Mouse (Mus musculus) adrenal gland, postnatal 14 days (tissue): ENCODE measurements at regions not wholly inside any gene's neighbourhood (a gene's known extent, or its start where the extent isn't known, plus 50 kb on each side); places are given as distances from the start of the nearest gene placed in this dataset.

Experiments
- DNase-seq: peaks from one replicate; pipeline ENCODE4 v3.0.0; 2021; ENCODE audit warnings: mixed read lengths

GRCm38 (mm10) chr15:60762071-60762470, 91.5 kb downstream of the Fam84b start:
- DNase-seq = peak; percentile 24

- peak; percentile 81 for DNase-seq
These were observed 93.6 kb downstream of the Fam84b start for GRCm38 (mm10) chr15:60760015-60760437.

- no peak for DNase-seq
These were observed 99.3 kb downstream of the Fam84b start for GRCm38 (mm10) chr15:60754246-60754645.

- DNase-seq = no peak
These were observed 114.0 kb downstream of the Fam84b start for GRCm38 (mm10) chr15:60739598-60739997.

- DNase-seq = no peak
These were observed 115.3 kb downstream of the Fam84b start for GRCm38 (mm10) chr15:60738258-60738657.

- no peak for DNase-seq
These were observed 121.2 kb downstream of the Fam84b start for GRCm38 (mm10) chr15:60732416-60732815.

GRCm38 (mm10) chr15:60728754-60729153, 124.8 kb downstream of the Fam84b start:
- no peak for DNase-seq

- no peak for DNase-seq
These were observed 125.2 kb downstream of the Fam84b start for GRCm38 (mm10) chr15:60728337-60728736.

- no peak for DNase-seq
These were observed 134.2 kb downstream of the Fam84b start for GRCm38 (mm10) chr15:60719332-60719731.

- no peak for DNase-seq
These were observed 144.9 kb downstream of the Fam84b start for GRCm38 (mm10) chr15:60708678-60709077.

- DNase-seq = no peak
These were observed 147.6 kb downstream of the Fam84b start for GRCm38 (mm10) chr15:60706009-60706408.

GRCm38 (mm10) chr15:60701273-60701672, 152.3 kb downstream of the Fam84b start:
- no peak for DNase-seq

GRCm38 (mm10) chr15:60694746-60695145, 158.8 kb downstream of the Fam84b start:
- no peak for DNase-seq

GRCm38 (mm10) chr15:60693751-60694500, 159.7 kb downstream of the Fam84b start:
- peak; percentile 61 for DNase-seq

- no peak for DNase-seq
These were observed 160.6 kb downstream of the Fam84b start for GRCm38 (mm10) chr15:60692718-60693597.

GRCm38 (mm10) chr15:60692149-60692548, 161.4 kb downstream of the Fam84b start:
- DNase-seq = no peak

- no peak for DNase-seq
These were observed 176.2 kb downstream of the Fam84b start for GRCm38 (mm10) chr15:60677397-60677796.

GRCm38 (mm10) chr15:60657572-60657971, 196.0 kb downstream of the Fam84b start:
- no peak for DNase-seq

- DNase-seq = no peak
These were observed 198.5 kb downstream of the Fam84b start for GRCm38 (mm10) chr15:60655113-60655512.

- DNase-seq = no peak
These were observed 204.3 kb downstream of the Fam84b start for GRCm38 (mm10) chr15:60649252-60649651.

- no peak for DNase-seq
These were observed 211.8 kb downstream of the Fam84b start for GRCm38 (mm10) chr15:60641770-60642169.

GRCm38 (mm10) chr15:60633457-60633850, 220.1 kb downstream of the Fam84b start:
- DNase-seq = no peak

- DNase-seq = no peak
These were observed 220.7 kb downstream of the Fam84b start for GRCm38 (mm10) chr15:60632789-60633456.
